Mouse (Mus musculus): ENCODE measurements around the gene Rps9. TPM values are rescaled to one million over a fixed set of nuclear protein-coding genes. Genes with fewer than 3 reads are reported as not detected.

The Rps9 gene
- polyA plus RNA-seq, 1 experiment from 2014 or later = 1,625 TPM

Small RNA genes within 50 kb of the gene (microRNA-seq; reads per million reads assigned to microRNA genes)
- 4.3 reads per million, percentile 15 among the genes with 10 or more reads in this experiment for gene Mir3572 (ENCODE audit: borderline number of aligned reads)

Other genes starting within 250 kb of the Rps9 start
- not detected in 2 replicates for gene Tarm1, start 201.4 kb upstream of the Rps9 start, polyA plus RNA-seq (2014; fragmentation: Nextera tagmentation; extraction: Ambion mirVana)
- 0.20 TPM in 1 of 2 replicates, not detected in the other for gene Oscar, start 87.8 kb upstream of the Rps9 start, polyA plus RNA-seq (2014; fragmentation: Nextera tagmentation; extraction: Ambion mirVana)
- 511 and 530 TPM in 2 replicates for gene Ndufa3, start 86.6 kb upstream of the Rps9 start, polyA plus RNA-seq (2014; fragmentation: Nextera tagmentation; extraction: Ambion mirVana)
- 25.7 and 27.2 TPM in 2 replicates for gene Tfpt, start 74.1 kb upstream of the Rps9 start, polyA plus RNA-seq (2014; fragmentation: Nextera tagmentation; extraction: Ambion mirVana)
- gene Prpf31, start 74.0 kb upstream of the Rps9 start, polyA plus RNA-seq (2014; fragmentation: Nextera tagmentation; extraction: Ambion mirVana) = 103 and 112 TPM in 2 replicates
- 76.4 and 79.8 TPM in 2 replicates for gene Cnot3, start 58.7 kb upstream of the Rps9 start, polyA plus RNA-seq (2014; fragmentation: Nextera tagmentation; extraction: Ambion mirVana)
- gene Leng1, start 38.2 kb upstream of the Rps9 start, polyA plus RNA-seq (2014; fragmentation: Nextera tagmentation; extraction: Ambion mirVana) = 12.0 and 12.5 TPM in 2 replicates
- gene Tmc4, start 26.4 kb upstream of the Rps9 start, polyA plus RNA-seq (2014; fragmentation: Nextera tagmentation; extraction: Ambion mirVana) = 16.1 and 17.3 TPM in 2 replicates
- 277 and 290 TPM in 2 replicates for gene Tsen34, start 11.1 kb upstream of the Rps9 start, polyA plus RNA-seq (2014; fragmentation: Nextera tagmentation; extraction: Ambion mirVana)
- 38.0 and 44.2 TPM in 2 replicates for gene Mboat7, start 10.5 kb upstream of the Rps9 start, polyA plus RNA-seq (2014; fragmentation: Nextera tagmentation; extraction: Ambion mirVana)
- gene Pirb, start 16.4 kb downstream of the Rps9 start, polyA plus RNA-seq (2014; fragmentation: Nextera tagmentation; extraction: Ambion mirVana) = 0.91 and 1.2 TPM in 2 replicates
- gene Gm15448, start 121.7 kb downstream of the Rps9 start, polyA plus RNA-seq (2014; fragmentation: Nextera tagmentation; extraction: Ambion mirVana) = not detected in 2 replicates
- 0.50 and 0.58 TPM in 2 replicates for gene Pira2, start 141.1 kb downstream of the Rps9 start, polyA plus RNA-seq (2014; fragmentation: Nextera tagmentation; extraction: Ambion mirVana)
- gene Gm14548, start 194.1 kb downstream of the Rps9 start, polyA plus RNA-seq (2014; fragmentation: Nextera tagmentation; extraction: Ambion mirVana) = 0.41 TPM in 1 of 2 replicates, not detected in the other
- 0.18 and 0.26 TPM in 2 replicates for gene Lilra6, start 211.5 kb downstream of the Rps9 start, polyA plus RNA-seq (2014; fragmentation: Nextera tagmentation; extraction: Ambion mirVana)

Measured in lung, embryonic 14.5 days (tissue).